Mouse (Mus musculus) hindbrain, embryonic 10.5 days (tissue): ENCODE measurements around the gene Npffr2. TPM values are rescaled to one million over a fixed set of nuclear protein-coding genes. Genes with fewer than 3 reads are reported as not detected.

Experiments
- DNase-seq: peaks from one replicate; pipeline ENCODE4 v3.0.0-alpha.2; 2017; ENCODE audit warnings: low spot score
- H3K27ac ChIP-seq: fragments of 300-500 bp; sonication (generic); 2 replicates; pipeline ENCODE4 v1.5.1; 2016; ENCODE audit warnings: mild to moderate bottlenecking, moderate library complexity
- H3K27me3 ChIP-seq: fragments of 300-500 bp; sonication (generic); 2 replicates; pipeline ENCODE4 v1.6.1; 2016; ENCODE audit warnings: mild to moderate bottlenecking; ENCODE audit not compliant: poor library complexity, insufficient read depth, severe bottlenecking
- H3K36me3 ChIP-seq: fragments of 300-500 bp; sonication (generic); 2 replicates; pipeline ENCODE4 v1.6.1; 2016; ENCODE audit warnings: mild to moderate bottlenecking, moderate library complexity
- H3K4me1 ChIP-seq: fragments of 300-500 bp; sonication (generic); replicated peaks from 2 replicates; pipeline ENCODE4 v1.6.1; 2016; ENCODE audit warnings: mild to moderate bottlenecking
- H3K4me3 ChIP-seq: fragments of 300-500 bp; sonication (generic); 2 replicates; pipeline ENCODE4 v1.5.1; 2016; ENCODE audit warnings: mild to moderate bottlenecking, moderate library complexity
- H3K9me3 ChIP-seq: fragments of 300-500 bp; sonication (generic); 2 replicates; pipeline ENCODE4 v1.6.1; 2016; ENCODE audit warnings: mild to moderate bottlenecking, moderate library complexity
- WGBS: fragments of 180-500 bp; shearing (Covaris S2); methylation state at CpG from one replicate; pipeline ENCODE4 v1.1.7; 2016; 5-methylcytosine and 5-hydroxymethylcytosine counted together
- polyA plus RNA-seq: library from polyadenylated mRNA; unstranded; fragments of >200 nt; fragmentation: Nextera tagmentation; extraction: Ambion mirVana; gene quantifications from 2 replicates; pipeline ENCODE4 v1.2.1, GENCODE M21; 2016

The Npffr2 gene
- polyA plus RNA-seq, 1 experiment from 2014 or later: 0.48 TPM

DNA sequence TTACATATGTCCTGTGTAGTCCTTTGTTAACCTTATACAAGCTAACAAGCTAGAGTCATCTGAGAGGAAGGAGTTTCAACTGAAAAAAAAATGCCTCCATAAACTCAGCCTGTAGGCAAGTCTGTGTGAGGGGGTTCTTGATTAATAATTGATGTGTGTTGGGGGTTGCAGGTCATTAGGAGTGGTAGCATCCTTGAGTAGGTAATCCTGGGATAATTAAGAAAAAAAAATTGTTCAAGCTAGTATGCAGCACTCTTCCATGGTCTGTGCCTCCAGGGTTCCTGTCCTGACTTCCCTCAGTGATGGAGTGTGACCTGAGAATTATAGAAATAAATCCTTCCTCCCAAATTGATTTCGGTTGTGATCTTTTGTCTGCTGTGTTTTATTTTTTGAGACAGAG, 52.0 kb downstream of the Npffr2 start:
- no peak for DNase-seq
- H3K27ac ChIP-seq: no peak overlapping the region
- no peak overlapping the region for H3K4me3 ChIP-seq
- H3K36me3 ChIP-seq: no peaks in the 10 kb centered on the region
- no peaks in the 10 kb centered on the region for H3K9me3 ChIP-seq
- WGBS: 85% methylated on average over 1 of the region's 1 CpGs
- no peaks in the 10 kb centered on the region for H3K27me3 ChIP-seq
- H3K4me1 ChIP-seq: no peaks in the 10 kb centered on the region

DNA sequence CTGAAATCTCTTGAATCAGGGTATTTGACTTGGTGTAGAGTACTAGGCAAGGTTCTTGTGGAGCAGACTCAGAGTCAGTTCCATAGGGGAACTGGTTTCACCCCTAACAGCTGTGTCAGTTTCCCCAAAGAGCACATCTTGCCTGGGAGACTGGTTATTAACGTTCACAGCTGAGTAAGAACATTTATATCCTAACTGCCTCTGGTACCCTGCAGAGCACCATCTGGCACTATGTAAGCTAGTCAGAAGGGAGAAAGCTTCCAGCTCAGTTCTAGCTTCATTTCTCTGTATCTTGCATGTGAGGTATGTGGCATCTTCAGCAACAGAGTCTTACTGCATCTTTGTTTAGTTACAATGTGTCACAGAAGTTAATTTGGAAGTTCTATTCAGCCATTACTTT, 53.9 kb downstream of the Npffr2 start:
- Histone ChIP-seq H3K27ac (no peak overlapping the region), H3K36me3 (no peaks in the 10 kb centered on the region), H3K4me3 (no peak overlapping the region), H3K4me1 (no peaks in the 10 kb centered on the region), H3K9me3 (no peaks in the 10 kb centered on the region), H3K27me3 (no peaks in the 10 kb centered on the region)
- WGBS: 59% methylated on average over 1 of the region's 1 CpGs
- no peak for DNase-seq

DNA sequence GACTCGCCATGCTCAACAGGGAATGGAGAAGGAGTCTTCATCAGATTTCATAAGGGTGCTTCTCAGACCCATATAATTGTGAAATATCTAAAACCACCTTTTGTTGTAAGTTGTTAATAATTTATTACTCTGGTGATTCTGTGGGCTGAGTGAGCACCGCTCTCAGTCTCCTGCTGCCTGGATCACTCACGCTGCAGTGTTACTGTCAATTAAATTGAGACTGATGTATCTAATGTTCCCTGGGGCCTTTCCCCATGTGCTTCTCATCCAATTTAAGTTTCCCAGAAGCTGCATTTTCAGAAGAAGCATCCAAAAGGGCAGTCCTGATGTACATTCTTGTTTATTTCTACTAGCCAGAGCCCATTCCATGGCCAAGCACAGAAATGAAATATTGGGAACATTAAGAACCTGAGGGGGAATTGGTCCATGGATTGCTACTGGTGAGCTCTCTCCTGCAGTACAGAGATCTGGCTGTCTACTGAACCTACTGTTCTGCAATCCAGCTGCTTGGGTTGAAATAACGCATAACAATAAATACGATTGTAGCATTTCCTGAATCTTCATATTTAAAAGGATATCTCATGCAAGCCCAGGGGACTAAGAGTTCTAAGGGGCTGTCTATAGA, 54.6 kb downstream of the Npffr2 start:
- no peaks in the 10 kb centered on the region for H3K36me3 ChIP-seq
- no peak overlapping the region for H3K27ac ChIP-seq
- H3K27me3 ChIP-seq: no peaks in the 10 kb centered on the region
- no peak overlapping the region for H3K4me3 ChIP-seq
- H3K9me3 ChIP-seq: no peaks in the 10 kb centered on the region
- DNase-seq: no peak
- no peaks in the 10 kb centered on the region for H3K4me1 ChIP-seq
- 85% methylated on average over 5 of the region's 5 CpGs for WGBS

DNA sequence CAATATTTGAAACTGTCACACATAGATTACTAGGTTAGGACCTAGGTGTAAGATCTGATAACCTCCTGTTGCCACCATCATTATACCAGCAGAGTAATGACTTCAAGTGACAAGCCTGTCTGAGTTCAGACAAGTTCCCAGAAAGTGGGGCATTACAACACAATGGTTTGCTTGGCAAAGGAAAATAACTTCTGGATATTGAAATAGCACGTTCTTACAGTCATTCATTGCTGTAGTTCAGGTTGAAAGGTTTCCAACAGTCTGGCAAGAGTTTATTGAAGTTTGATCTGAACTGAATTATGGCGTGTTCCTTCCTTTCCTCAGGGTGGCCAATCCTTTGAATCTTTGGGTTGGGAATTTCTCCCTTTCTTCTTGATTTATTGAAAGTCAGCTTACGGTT, 57.8 kb downstream of the Npffr2 start:
- WGBS: 86% methylated on average over 3 of the region's 3 CpGs
- Histone ChIP-seq H3K36me3 (no peaks in the 10 kb centered on the region), H3K9me3 (no peaks in the 10 kb centered on the region), H3K27ac (no peak overlapping the region), H3K4me3 (no peak overlapping the region), H3K4me1 (no peaks in the 10 kb centered on the region), H3K27me3 (no peaks in the 10 kb centered on the region)
- no peak for DNase-seq

DNA sequence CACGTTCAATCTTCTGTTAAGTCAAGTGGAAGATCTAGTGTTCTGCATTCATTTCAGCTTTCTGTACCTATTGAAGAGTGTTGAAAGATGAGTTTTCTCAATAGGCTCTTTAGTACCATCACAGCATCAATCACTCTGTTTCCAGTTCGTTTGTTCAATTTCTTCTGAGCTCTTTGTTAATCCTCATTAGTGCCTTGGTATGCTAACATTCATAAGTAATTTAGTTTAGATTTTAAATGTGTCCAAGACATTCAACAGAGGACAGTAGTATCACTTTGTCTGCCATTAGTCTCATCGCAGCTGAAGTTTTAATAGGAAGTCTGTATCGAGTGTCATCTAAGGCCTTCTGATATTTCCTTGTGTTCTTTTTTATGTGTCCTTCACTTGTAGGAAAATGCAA, 65.1 kb downstream of the Npffr2 start:
- H3K4me3 ChIP-seq: no peak overlapping the region
- no peak overlapping the region for H3K27ac ChIP-seq
- H3K27me3 ChIP-seq: no peaks in the 10 kb centered on the region
- no peaks in the 10 kb centered on the region for H3K4me1 ChIP-seq
- H3K36me3 ChIP-seq: no peaks in the 10 kb centered on the region
- H3K9me3 ChIP-seq: no peaks in the 10 kb centered on the region
- WGBS: 82% methylated on average over 4 of the region's 4 CpGs
- DNase-seq: no peak

DNA sequence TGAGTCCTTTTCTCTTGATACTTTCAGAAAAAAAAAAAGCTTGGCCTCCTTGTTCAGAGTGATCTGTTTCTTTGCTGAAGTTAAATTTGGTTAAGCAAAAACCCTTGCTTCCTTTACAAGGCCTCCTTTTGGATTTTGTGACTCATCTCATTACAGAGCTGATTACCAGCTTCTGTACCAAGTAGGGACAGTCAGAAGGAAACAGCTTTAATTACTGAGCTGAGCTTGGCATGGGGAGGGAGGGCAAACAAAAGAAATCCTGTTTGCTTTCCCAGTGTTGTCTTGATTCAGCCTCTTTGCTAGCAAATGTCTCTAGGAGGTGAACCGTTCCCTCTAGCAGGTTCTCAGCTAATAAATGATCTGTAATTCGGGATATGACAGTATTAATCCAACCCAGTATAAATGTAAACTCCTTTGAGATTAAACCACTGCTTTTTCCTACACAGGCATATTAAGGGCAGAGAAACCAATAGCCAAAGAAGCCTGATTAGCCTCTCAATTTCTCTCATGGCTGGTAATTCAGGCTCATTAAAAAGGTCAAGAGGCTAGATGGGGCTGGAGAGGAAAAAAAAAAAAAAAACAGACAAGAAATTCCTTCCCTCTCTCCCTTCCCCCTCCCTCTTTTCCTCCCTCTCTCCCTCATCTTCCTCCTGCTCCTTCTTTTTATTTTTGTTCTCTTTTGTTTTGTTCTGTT, 84.2 kb downstream of the Npffr2 start:
- Histone ChIP-seq H3K36me3 (no peaks in the 10 kb centered on the region), H3K4me1 (no peaks in the 10 kb centered on the region; the same call in 1 of the 2 replicates), H3K9me3 (no peaks in the 10 kb centered on the region), H3K27ac (no peak overlapping the region; the same call in 1 of the 2 replicates), H3K4me3 (no peak overlapping the region), H3K27me3 (no peaks in the 10 kb centered on the region)
- DNase-seq: no peak
- 68% methylated on average over 2 of the region's 2 CpGs for whole genome bisulfite sequencing

DNA sequence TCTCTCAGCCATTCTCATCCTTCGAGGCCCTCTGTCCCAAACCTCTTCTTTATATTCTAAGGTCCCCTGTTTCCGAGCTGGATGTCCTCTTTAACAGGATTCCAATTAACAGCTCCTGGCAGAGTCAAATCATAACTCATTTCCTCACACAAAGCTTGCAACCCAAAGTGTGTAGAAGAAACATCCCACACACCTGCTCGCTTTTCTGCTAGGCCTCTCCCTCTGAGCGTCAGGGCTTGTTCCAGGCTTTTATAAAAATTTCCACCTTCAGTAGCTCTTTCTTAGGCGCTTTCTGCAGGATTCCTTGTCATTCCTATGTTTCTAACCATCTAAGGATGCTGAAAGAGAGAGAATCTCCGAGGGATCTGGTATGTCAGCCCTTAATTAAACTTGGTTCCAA, 85.0 kb downstream of the Npffr2 start:
- WGBS: 73% methylated on average over 6 of the region's 6 CpGs
- H3K4me1 ChIP-seq: no peaks in the 10 kb centered on the region; the same call in 1 of the 2 replicates
- H3K27me3 ChIP-seq: no peaks in the 10 kb centered on the region
- H3K36me3 ChIP-seq: no peaks in the 10 kb centered on the region
- no peaks in the 10 kb centered on the region for H3K9me3 ChIP-seq
- no peak overlapping the region for H3K27ac ChIP-seq
- no peak overlapping the region for H3K4me3 ChIP-seq
- DNase-seq: no peak

DNA sequence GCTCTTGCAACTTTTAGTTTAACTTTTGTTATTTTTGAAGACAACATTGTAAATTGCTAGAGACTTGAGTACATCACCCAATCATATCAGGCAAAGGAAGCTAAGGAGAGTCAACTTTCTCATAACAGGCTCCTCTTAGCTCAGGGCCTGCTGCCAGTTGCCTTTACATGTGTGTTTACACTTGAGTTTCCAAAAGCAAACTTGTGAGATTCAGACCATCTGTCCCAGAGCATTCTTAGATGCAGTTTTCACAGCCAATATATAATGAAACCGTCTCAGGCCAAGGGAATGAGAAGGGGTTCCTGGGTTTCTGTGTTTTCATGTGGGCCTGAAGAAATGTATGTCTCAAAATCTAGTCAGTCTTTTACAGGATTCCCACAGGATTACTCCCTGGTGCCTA, 104.4 kb downstream of the Npffr2 start:
- Histone ChIP-seq H3K27me3 (no peaks in the 10 kb centered on the region), H3K36me3 (no peaks in the 10 kb centered on the region), H3K27ac (no peak overlapping the region), H3K9me3 (no peaks in the 10 kb centered on the region), H3K4me3 (no peak overlapping the region), H3K4me1 (no peaks in the 10 kb centered on the region)
- DNase-seq: no peak
- WGBS: 86% methylated on average over 1 of the region's 1 CpGs

Other genes with a start within 250 kb of the Npffr2 start
- not detected in 2 replicates for gene Gc, start 69.5 kb upstream of the Npffr2 start, polyA plus RNA-seq